Mouse (Mus musculus) v-Abl transformed pro-B cells (cell line): ENCODE measurements around the gene Adam33.
"Not testable (repeated sequence)": the region's sequence is repeated elsewhere in the genome, so short reads cannot be mapped to it uniquely, and the experiment has no call there.

Experiments used
- in situ Hi-C, 2 experiments: fragments of 400-800 bp; cut with MboI; formaldehyde crosslinking; loops; one replicate each; pipeline ENCODE4 v1.15.1; 2025; ENCODE audit not compliant: unreplicated experiment in 2 of 2

The Adam33 gene

GRCm38 (mm10) chr2:131063404-131063864 is at the start of gene Adam33:
Adam33 (minus strand) TSS chr2:131063814.
- in situ Hi-C loops = no loop called here

GRCm38 (mm10) chr2:131105989-131106388 is 42.4 kb upstream of the Adam33 start:
- in situ Hi-C loops = no loop called here

- in situ Hi-C loops = not testable (repeated sequence)
These were observed 41.4 kb upstream of the Adam33 start for GRCm38 (mm10) chr2:131105061-131105460.

- in situ Hi-C loops = no loop called here
These were observed 40.4 kb upstream of the Adam33 start for GRCm38 (mm10) chr2:131104021-131104420.

- in situ Hi-C loops = no loop called here
These were observed 37.9 kb upstream of the Adam33 start for GRCm38 (mm10) chr2:131101530-131101929.

GRCm38 (mm10) chr2:131097087-131097486 is 33.5 kb upstream of the Adam33 start:
- in situ Hi-C loops = loop anchor here (10.0 to 25.0 kb wide), 2 partner anchors 408 to 440 kb away; no protein-coding TSS in a partner anchor

- in situ Hi-C loops = loop anchor here (10.0 to 25.0 kb wide), 2 partner anchors 409 to 441 kb away; no protein-coding TSS in a partner anchor
These were observed 32.6 kb upstream of the Adam33 start for GRCm38 (mm10) chr2:131096101-131096795.

GRCm38 (mm10) chr2:131094823-131095222 is 31.2 kb upstream of the Adam33 start:
- in situ Hi-C loops = loop anchor here (5.0 to 25.0 kb wide), 5 partner anchors 52 to 442 kb away; no protein-coding TSS in a partner anchor

- in situ Hi-C loops = loop anchor here (5.0 to 25.0 kb wide), 5 partner anchors 54 to 444 kb away; no protein-coding TSS in a partner anchor
These were observed 30.0 kb upstream of the Adam33 start for GRCm38 (mm10) chr2:131093577-131093976.

- in situ Hi-C loops = loop anchor here (5.0 to 25.0 kb wide), 5 partner anchors 56 to 446 kb away; no protein-coding TSS in a partner anchor
These were observed 27.2 kb upstream of the Adam33 start for GRCm38 (mm10) chr2:131090852-131091251.

GRCm38 (mm10) chr2:131089634-131090033 is 26.0 kb upstream of the Adam33 start:
- in situ Hi-C loops = loop anchor here (5.0 to 25.0 kb wide), 5 partner anchors 58 to 448 kb away; no protein-coding TSS in a partner anchor

GRCm38 (mm10) chr2:131088581-131088980 is 25.0 kb upstream of the Adam33 start:
- in situ Hi-C loops = loop anchor here in 1 of 2 experiments (25.0 kb wide), 1 partner anchor 449 kb away; no protein-coding TSS in a partner anchor

- in situ Hi-C loops = loop anchor here in 1 of 2 experiments (25.0 kb wide), 1 partner anchor 450 kb away; no protein-coding TSS in a partner anchor
These were observed 23.2 kb upstream of the Adam33 start, which contains the start of gene Siglec1 for GRCm38 (mm10) chr2:131086667-131087390. Siglec1 (minus strand) TSS chr2:131086765.

GRCm38 (mm10) chr2:131084206-131084605 is 20.6 kb upstream of the Adam33 start:
- in situ Hi-C loops = loop anchor here in 1 of 2 experiments (25.0 kb wide), 1 partner anchor 453 kb away; no protein-coding TSS in a partner anchor

- in situ Hi-C loops = loop anchor here in 1 of 2 experiments (25.0 kb wide), 1 partner anchor 457 kb away; no protein-coding TSS in a partner anchor
These were observed 16.9 kb upstream of the Adam33 start for GRCm38 (mm10) chr2:131080507-131080906.

GRCm38 (mm10) chr2:131072536-131072935 is 8.9 kb upstream of the Adam33 start:
- in situ Hi-C loops = no loop called here

GRCm38 (mm10) chr2:131067481-131067880 is 3.9 kb upstream of the Adam33 start:
- in situ Hi-C loops = no loop called here

- in situ Hi-C loops = no loop called here
These were observed 2.7 kb upstream of the Adam33 start for GRCm38 (mm10) chr2:131066342-131066741.

- in situ Hi-C loops = no loop called here
These were observed 2.0 kb downstream of the Adam33 start for GRCm38 (mm10) chr2:131061607-131062006.

- in situ Hi-C loops = no loop called here
These were observed 2.8 kb downstream of the Adam33 start for GRCm38 (mm10) chr2:131060784-131061183.
